Mouse (Mus musculus) monocyte, adult 2 months (primary cell): ENCODE measurements around the gene Rbfox3.

Experiments
- DNase-seq, 2 experiments: peaks; one replicate each; pipeline ENCODE4 v3.0.0; 2022; ENCODE audit warnings: low spot score in 2 of 2, low read depth in 1 of 2

Gene Rbfox3

GRCm38 (mm10) chr11:118609236-118610000 is 302.0 kb downstream of the Rbfox3 start:
- DNase-seq: no peak

- no peak for DNase-seq
These were observed 303.5 kb downstream of the Rbfox3 start for GRCm38 (mm10) chr11:118607927-118608326.

GRCm38 (mm10) chr11:118605570-118605969 is 305.8 kb downstream of the Rbfox3 start:
- DNase-seq: no peak

GRCm38 (mm10) chr11:118604206-118604605 is 307.2 kb downstream of the Rbfox3 start:
- no peak for DNase-seq

- DNase-seq: no peak
These were observed 308.3 kb downstream of the Rbfox3 start for GRCm38 (mm10) chr11:118603126-118603525.

- DNase-seq: no peak
These were observed 309.9 kb downstream of the Rbfox3 start for GRCm38 (mm10) chr11:118601484-118601883.

- DNase-seq: no peak
These were observed 311.2 kb downstream of the Rbfox3 start for GRCm38 (mm10) chr11:118600168-118600567.

- DNase-seq: no peak
These were observed 312.7 kb downstream of the Rbfox3 start for GRCm38 (mm10) chr11:118598726-118599125.

- no peak for DNase-seq
These were observed 326.6 kb downstream of the Rbfox3 start for GRCm38 (mm10) chr11:118584826-118585225.

- DNase-seq: no peak
These were observed 327.4 kb downstream of the Rbfox3 start for GRCm38 (mm10) chr11:118583989-118584388.

GRCm38 (mm10) chr11:118583573-118583972 is 327.8 kb downstream of the Rbfox3 start:
- DNase-seq: no peak

- DNase-seq: no peak
These were observed 330.4 kb downstream of the Rbfox3 start for GRCm38 (mm10) chr11:118581019-118581418.

GRCm38 (mm10) chr11:118579622-118580021 is 331.8 kb downstream of the Rbfox3 start:
- DNase-seq: no peak

GRCm38 (mm10) chr11:118577271-118577670 is 334.1 kb downstream of the Rbfox3 start:
- DNase-seq: no peak

GRCm38 (mm10) chr11:118576611-118577010 is 334.8 kb downstream of the Rbfox3 start:
- DNase-seq: no peak

GRCm38 (mm10) chr11:118574418-118574817 is 337.0 kb downstream of the Rbfox3 start:
- no peak for DNase-seq

- DNase-seq: no peak
These were observed 337.8 kb downstream of the Rbfox3 start for GRCm38 (mm10) chr11:118573569-118573968.

- no peak for DNase-seq
These were observed 338.4 kb downstream of the Rbfox3 start for GRCm38 (mm10) chr11:118573000-118573399.

- DNase-seq: no peak
These were observed 341.2 kb downstream of the Rbfox3 start for GRCm38 (mm10) chr11:118570164-118570563.

- no peak for DNase-seq
These were observed 341.8 kb downstream of the Rbfox3 start for GRCm38 (mm10) chr11:118569571-118570062.

GRCm38 (mm10) chr11:118563877-118564276 is 347.5 kb downstream of the Rbfox3 start:
- no peak for DNase-seq

- no peak for DNase-seq
These were observed 348.6 kb downstream of the Rbfox3 start for GRCm38 (mm10) chr11:118562847-118563246.

- DNase-seq: no peak
These were observed 353.2 kb downstream of the Rbfox3 start for GRCm38 (mm10) chr11:118558193-118558592.
